Mouse (Mus musculus): ENCODE measurements around the gene Gm10681.

GRCm38 (mm10) chr3:98588707-98589106 lies at the start of gene Gm10681:
- TF ChIP-seq POLR2A (IDR thresholded peaks at IDR 0.05; ENCODE audit: borderline replicate concordance, insufficient read depth, low read length) (no peak), CTCF (IDR thresholded peaks at IDR 0.05; ENCODE audit: borderline replicate concordance, insufficient read depth, low read depth, low read length) (no peak)

Data from cerebellum, adult 2 months (tissue).